Mouse (Mus musculus) heart, adult 2 months (tissue): ENCODE measurements around the gene Dmkn. TPM values are rescaled to one million over a fixed set of nuclear protein-coding genes. Genes with fewer than 3 reads are reported as not detected.

Experiments used
- DNase-seq, 2 experiments: peaks; one replicate each; pipeline ENCODE4 v3.0.0; 2021
- H3K27ac ChIP-seq: fragments of 200-600 bp; 2 replicates; pipeline ENCODE4 v1.8.1; 2022
- H3K27me3 ChIP-seq: fragments of 200-500 bp; 2 replicates; pipeline ENCODE4 v1.6.1; 2012; ENCODE audit warnings: mild to moderate bottlenecking, low read length, inconsistent platforms, mixed read lengths; ENCODE audit not compliant: control insufficient read depth, insufficient read depth
- H3K36me3 ChIP-seq: fragments of 200-500 bp; 2 replicates; pipeline ENCODE4 v1.6.1; 2012; ENCODE audit warnings: low read length, inconsistent platforms; ENCODE audit not compliant: control insufficient read depth, insufficient read depth
- H3K4me1 ChIP-seq: fragments of 200-500 bp; 2 replicates; pipeline ENCODE4 v1.6.1; 2011; ENCODE audit warnings: low read length; ENCODE audit not compliant: control insufficient read depth, insufficient read depth
- H3K4me3 ChIP-seq: fragments of 200-600 bp; 2 replicates; pipeline ENCODE4 v1.8.1; 2022
- H3K79me2 ChIP-seq: fragments of 200-500 bp; replicated peaks from 2 replicates; pipeline ENCODE4 v1.6.1; 2012; ENCODE audit warnings: mild to moderate bottlenecking, inconsistent platforms, low read length, moderate library complexity, mixed read lengths; ENCODE audit not compliant: control insufficient read depth, insufficient read depth
- H3K9ac ChIP-seq: fragments of 200-500 bp; 2 replicates; pipeline ENCODE4 v1.6.1; 2012; ENCODE audit warnings: low read depth, mild to moderate bottlenecking, control low read depth, inconsistent platforms, low read length, mixed read lengths
- CTCF ChIP-seq: fragments of 200-600 bp; IDR thresholded peaks from 2 replicates; pipeline ENCODE4 v1.8.1; 2022; ENCODE audit warnings: antibody characterized with exemption, mild to moderate bottlenecking, moderate library complexity
- EP300 ChIP-seq: fragments of 200-500 bp; IDR thresholded peaks from 2 replicates; pipeline ENCODE4 v1.6.1; 2011; ENCODE audit warnings: low read depth, low read length, control low read depth; ENCODE audit not compliant: insufficient read depth
- POLR2A ChIP-seq: fragments of 200-500 bp; IDR thresholded peaks from 2 replicates; pipeline ENCODE4 v1.6.1; 2011; ENCODE audit warnings: mild to moderate bottlenecking, low read depth, low read length, control low read depth; ENCODE audit not compliant: insufficient read depth
- WGBS: fragments of 180-500 bp; shearing (Covaris S2); methylation state at CpG from one replicate; pipeline ENCODE4 v1.1.7; 2018; 5-methylcytosine and 5-hydroxymethylcytosine counted together
- intact Hi-C: fragments of 180-260 bp; cut with DNase I; formaldehyde crosslinking; loops from one replicate; pipeline ENCODE4 v1.15.1; 2025
- polyA plus RNA-seq: library from polyadenylated mRNA; depleted of rRNA; stranded (reverse); fragments of >200 nt; gene quantifications from 2 replicates; pipeline ENCODE4 v1.2.3, GENCODE M21; 2012; rRNA removed
- total RNA-seq, 2 experiments: library from RNA; stranded (reverse); gene quantifications; 2 replicates each; pipeline ENCODE4 v1.2.3; 2021

Dmkn gene
- total and polyA plus RNA-seq, 3 experiments = 0.84 to 7.2 (median 1.6) TPM

DNA sequence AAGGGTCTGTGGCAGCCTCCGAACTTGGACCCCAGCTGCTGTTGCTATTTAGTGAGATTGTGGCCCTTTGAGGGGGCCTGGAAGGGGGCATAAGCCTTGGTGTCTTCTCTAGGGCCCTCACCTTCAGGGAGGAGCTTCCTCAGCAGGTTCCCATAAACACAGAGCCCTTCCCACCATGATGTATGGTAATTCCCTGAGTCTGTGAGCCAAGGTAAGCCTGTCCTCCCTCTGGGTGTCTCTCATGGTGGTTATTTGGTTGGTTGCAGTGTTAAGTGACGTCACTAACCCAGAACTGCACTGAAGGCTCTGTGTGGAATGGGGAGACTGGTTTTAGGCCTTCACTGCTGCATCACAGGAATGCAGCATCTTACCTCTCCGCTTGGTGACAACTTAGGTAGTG, 65.9 kb downstream of the Dmkn start:
- no peak overlapping the region for H3K9ac ChIP-seq
- no peaks in the 10 kb centered on the region for H3K79me2 ChIP-seq
- H3K27me3 ChIP-seq = no peaks in the 10 kb centered on the region
- no peak overlapping the region for H3K4me3 ChIP-seq
- intact Hi-C loops = no loop called here
- H3K27ac ChIP-seq = no peak overlapping the region
- WGBS = 64% methylated on average over 3 of the region's 3 CpGs
- no peaks in the 10 kb centered on the region for H3K36me3 ChIP-seq
- no peaks in the 10 kb centered on the region for H3K4me1 ChIP-seq
- DNase-seq = no peak
- TF ChIP-seq POLR2A (no peak), EP300 (no peak), CTCF (no peak)

Other genes with a start within 250 kb of the Dmkn start
Only the 30 nearest of the 32 such genes appear.
- gene Proser3, start 211.5 kb upstream of the Dmkn start, total RNA-seq = 1 to 10 TPM; 2.5 to 6.3 TPM
- 5.6 and 5.8 TPM in 2 replicates for gene Proser3, start 211.5 kb upstream of the Dmkn start, polyA plus RNA-seq
- 10 to 100 TPM; 13.7 to 16.0 TPM for gene Lin37, start 203.9 kb upstream of the Dmkn start, total RNA-seq
- gene Lin37, start 203.9 kb upstream of the Dmkn start, polyA plus RNA-seq = 16.2 and 20.0 TPM in 2 replicates
- gene U2af1l4, start 200.5 kb upstream of the Dmkn start, total RNA-seq = 10 to 100 TPM; 56.0 to 67.9 TPM
- gene U2af1l4, start 200.5 kb upstream of the Dmkn start, polyA plus RNA-seq = 61.3 and 71.4 TPM in 2 replicates
- gene Gm49396, start 200.4 kb upstream of the Dmkn start, total RNA-seq = 1 to 10 TPM; 1.1 to 1.9 TPM
- 1.6 and 3.1 TPM in 2 replicates for gene Gm49396, start 200.4 kb upstream of the Dmkn start, polyA plus RNA-seq
- gene Psenen, start 200.1 kb upstream of the Dmkn start, total RNA-seq = 10 to 100 TPM; 75.6 to 85.7 TPM
- gene Psenen, start 200.1 kb upstream of the Dmkn start, polyA plus RNA-seq = 109 and 124 TPM in 2 replicates
- under 1 TPM; 0.23 to 0.75 TPM for gene Igflr1, start 198.3 kb upstream of the Dmkn start, total RNA-seq
- 1.2 and 3.7 TPM in 2 replicates for gene Igflr1, start 198.3 kb upstream of the Dmkn start, polyA plus RNA-seq
- gene Kmt2b, start 175.0 kb upstream of the Dmkn start, total RNA-seq = 10 to 100 TPM; 15.6 to 15.9 TPM
- 25.6 and 28.3 TPM in 2 replicates for gene Kmt2b, start 175.0 kb upstream of the Dmkn start, polyA plus RNA-seq
- gene Zbtb32, start 164.8 kb upstream of the Dmkn start, total RNA-seq = under 1 TPM in 1 of 2 experiments, not detected in 1; 0.11 TPM
- gene Zbtb32, start 164.8 kb upstream of the Dmkn start, polyA plus RNA-seq = 0.20 and 0.64 TPM in 2 replicates
- under 1 TPM in 1 of 2 experiments, not detected in 1; 0.36 TPM for gene Upk1a, start 150.9 kb upstream of the Dmkn start, total RNA-seq
- 2.8 and 4.8 TPM in 2 replicates for gene Upk1a, start 150.9 kb upstream of the Dmkn start, polyA plus RNA-seq
- gene Cox6b1, start 137.6 kb upstream of the Dmkn start, total RNA-seq = 1,000 to 10,000 TPM; 4,061 to 4,696 TPM
- 1,860 and 2,330 TPM in 2 replicates for gene Cox6b1, start 137.6 kb upstream of the Dmkn start, polyA plus RNA-seq
- not detected for gene Etv2, start 127.9 kb upstream of the Dmkn start, total RNA-seq
- gene Etv2, start 127.9 kb upstream of the Dmkn start, polyA plus RNA-seq = not detected in 2 replicates
- 10 to 100 TPM; 47.7 to 51.3 TPM for gene Rbm42, start 113.4 kb upstream of the Dmkn start, total RNA-seq
- 25.8 and 29.1 TPM in 2 replicates for gene Rbm42, start 113.4 kb upstream of the Dmkn start, polyA plus RNA-seq
- 1 to 10 TPM; 3.3 to 3.9 TPM for gene Haus5, start 98.8 kb upstream of the Dmkn start, total RNA-seq
- gene Haus5, start 98.8 kb upstream of the Dmkn start, polyA plus RNA-seq = 3.7 and 4.9 TPM in 2 replicates
- gene Pmis2, start 92.2 kb upstream of the Dmkn start, total RNA-seq = under 1 TPM in 1 of 2 experiments, not detected in 1; 0.52 TPM
- gene Pmis2, start 92.2 kb upstream of the Dmkn start, polyA plus RNA-seq = not detected in 2 replicates
- gene 2200002J24Rik, start 64.8 kb upstream of the Dmkn start, total RNA-seq = not detected
- gene 2200002J24Rik, start 64.8 kb upstream of the Dmkn start, polyA plus RNA-seq = 0.35 TPM in 1 of 2 replicates, not detected in the other
- gene Atp4a, start 51.5 kb upstream of the Dmkn start, total RNA-seq = under 1 TPM; 0.10 to 0.32 TPM
- not detected in 2 replicates for gene Atp4a, start 51.5 kb upstream of the Dmkn start, polyA plus RNA-seq
- gene Tmem147, start 34.2 kb upstream of the Dmkn start, total RNA-seq = 100 to 1,000 TPM; 219 to 241 TPM
- gene Tmem147, start 34.2 kb upstream of the Dmkn start, polyA plus RNA-seq = 293 and 357 TPM in 2 replicates
- gene Gapdhs, start 20.1 kb upstream of the Dmkn start, total RNA-seq = not detected
- gene Gapdhs, start 20.1 kb upstream of the Dmkn start, polyA plus RNA-seq = 1.1 and 1.7 TPM in 2 replicates
- 1 to 10 TPM; 1.8 to 2.3 TPM for gene Sbsn, start 12.3 kb upstream of the Dmkn start, total RNA-seq
- 1.6 and 1.7 TPM in 2 replicates for gene Sbsn, start 12.3 kb upstream of the Dmkn start, polyA plus RNA-seq
- not detected for gene Krtdap, start 24.1 kb downstream of the Dmkn start, total RNA-seq
- gene Krtdap, start 24.1 kb downstream of the Dmkn start, polyA plus RNA-seq = not detected in 2 replicates
- not detected for gene Ffar2, start 60.0 kb downstream of the Dmkn start, total RNA-seq
- gene Ffar2, start 60.0 kb downstream of the Dmkn start, polyA plus RNA-seq = 0.18 and 0.61 TPM in 2 replicates
- gene Ffar3, start 92.4 kb downstream of the Dmkn start, total RNA-seq = not detected
- not detected in 2 replicates for gene Ffar3, start 92.4 kb downstream of the Dmkn start, polyA plus RNA-seq
- not detected for gene Ffar1, start 97.8 kb downstream of the Dmkn start, total RNA-seq
- 0.20 TPM in 1 of 2 replicates, not detected in the other for gene Ffar1, start 97.8 kb downstream of the Dmkn start, polyA plus RNA-seq
- gene Cd22, start 116.6 kb downstream of the Dmkn start, total RNA-seq = 1 to 10 TPM in 1 of 2 experiments, under 1 TPM in 1; 0.57 to 1.3 TPM
- 1.1 and 8.1 TPM in 2 replicates for gene Cd22, start 116.6 kb downstream of the Dmkn start, polyA plus RNA-seq
- gene Mag, start 151.1 kb downstream of the Dmkn start, total RNA-seq = not detected
- 0.27 and 0.32 TPM in 2 replicates for gene Mag, start 151.1 kb downstream of the Dmkn start, polyA plus RNA-seq
- 1 to 10 TPM; 2.8 to 4.5 TPM for gene Hamp2, start 160.9 kb downstream of the Dmkn start, total RNA-seq
- 2.1 and 4.7 TPM in 2 replicates for gene Hamp2, start 160.9 kb downstream of the Dmkn start, polyA plus RNA-seq
- 10 to 100 TPM; 11.8 to 14.2 TPM for gene Hamp, start 180.3 kb downstream of the Dmkn start, total RNA-seq
- 114 and 141 TPM in 2 replicates for gene Hamp, start 180.3 kb downstream of the Dmkn start, polyA plus RNA-seq
- 100 to 1,000 TPM; 103 to 110 TPM for gene Usf2, start 193.0 kb downstream of the Dmkn start, total RNA-seq
- 124 and 135 TPM in 2 replicates for gene Usf2, start 193.0 kb downstream of the Dmkn start, polyA plus RNA-seq
- gene Lsr, start 209.7 kb downstream of the Dmkn start, total RNA-seq = 1 to 10 TPM; 3.7 to 4.3 TPM
- 5.6 and 7.6 TPM in 2 replicates for gene Lsr, start 209.7 kb downstream of the Dmkn start, polyA plus RNA-seq
- not detected for gene Fam187b, start 210.0 kb downstream of the Dmkn start, total RNA-seq
- 0.29 and 0.53 TPM in 2 replicates for gene Fam187b, start 210.0 kb downstream of the Dmkn start, polyA plus RNA-seq